Mouse (Mus musculus) forebrain, embryonic 10.5 days (tissue): Measurements from ENCODE around the gene H2-Q1. TPM values are rescaled to one million over a fixed set of nuclear protein-coding genes. Genes with fewer than 3 reads are reported as not detected.
"Not testable (repeated sequence)": the region's sequence is repeated elsewhere in the genome, so short reads cannot be mapped to it uniquely, and the experiment has no call there.

Source experiments
- DNase-seq: peaks from one replicate; pipeline ENCODE4 v3.0.0-alpha.2; 2017; ENCODE audit warnings: low spot score; ENCODE audit errors: extremely low spot score
- H3K27ac ChIP-seq: fragments of 300-500 bp; sonication (generic); 2 replicates; pipeline ENCODE4 v1.5.1; 2016; ENCODE audit warnings: mild to moderate bottlenecking
- H3K27me3 ChIP-seq: fragments of 300-500 bp; sonication (generic); 2 replicates; pipeline ENCODE4 v1.6.1; 2016; ENCODE audit warnings: mild to moderate bottlenecking; ENCODE audit not compliant: poor library complexity, severe bottlenecking
- H3K36me3 ChIP-seq: fragments of 300-500 bp; sonication (generic); replicated peaks from 2 replicates; pipeline ENCODE4 v1.6.1; 2016; ENCODE audit warnings: mild to moderate bottlenecking, moderate library complexity
- H3K4me1 ChIP-seq: fragments of 300-500 bp; sonication (generic); 2 replicates; pipeline ENCODE4 v1.6.1; 2016
- H3K4me3 ChIP-seq: fragments of 300-500 bp; sonication (generic); 2 replicates; pipeline ENCODE4 v1.5.1; 2016; ENCODE audit warnings: mild to moderate bottlenecking, moderate library complexity
- H3K9me3 ChIP-seq: fragments of 300-500 bp; sonication (generic); 2 replicates; pipeline ENCODE4 v1.6.1; 2016; ENCODE audit warnings: mild to moderate bottlenecking, moderate library complexity
- WGBS: fragments of 180-500 bp; shearing (Covaris S2); methylation state at CpG from one replicate; pipeline ENCODE4 v1.1.7; 2016; 5-methylcytosine and 5-hydroxymethylcytosine counted together
- polyA plus RNA-seq: library from polyadenylated mRNA; unstranded; fragments of >200 nt; fragmentation: Nextera tagmentation; extraction: Ambion mirVana; gene quantifications from 2 replicates; pipeline ENCODE4 v1.2.1, GENCODE M21; 2016

Gene H2-Q1
- polyA plus RNA-seq = not detected in 2 replicates

DNA sequence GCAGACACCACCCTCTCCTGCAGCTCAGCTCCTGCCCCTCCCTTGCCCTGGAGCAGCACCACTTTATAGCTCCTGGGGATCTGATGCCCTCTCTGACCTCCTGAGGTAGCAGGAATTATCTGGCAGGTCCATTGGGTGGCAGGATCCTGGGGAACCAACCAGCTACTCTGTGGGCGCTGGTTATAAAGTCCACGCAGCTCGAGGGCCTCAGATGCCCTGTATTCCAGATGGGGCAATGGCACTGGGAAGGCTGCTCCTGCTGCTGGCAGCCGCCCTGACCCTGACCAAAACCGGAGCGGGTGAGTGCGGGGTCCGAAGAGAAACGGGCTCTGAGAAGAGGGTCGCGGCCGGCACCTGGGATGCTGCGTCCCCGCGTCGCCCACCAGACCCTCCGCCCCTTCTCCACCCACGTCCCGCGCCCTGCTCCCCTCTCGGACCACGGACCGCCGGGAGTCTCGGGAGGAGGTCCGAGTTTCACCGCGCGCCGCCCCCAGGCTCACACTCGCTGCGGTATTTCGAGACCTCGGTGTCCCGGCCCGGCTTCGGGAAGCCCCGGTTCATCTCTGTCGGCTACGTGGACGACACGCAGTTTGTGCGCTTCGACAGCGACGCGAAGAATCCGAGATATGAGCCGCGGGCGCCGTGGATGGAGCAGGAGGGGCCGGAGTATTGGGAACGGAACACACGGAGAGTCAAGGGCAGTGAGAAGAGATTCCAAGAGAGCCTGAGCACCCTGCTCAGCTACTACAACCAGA is at the start of gene H2-Q1:
TSS of gene H2-Q1 (plus strand) at position 79 of the 755 bp plus-strand sequence.
- H3K27ac ChIP-seq = 0 out of 2 replicates have a peak within 1 kb of the TSS, but pooled peaks have one; percentile 31
- H3K36me3 ChIP-seq = no peaks in the 10 kb centered on the region
- H3K4me3 ChIP-seq = peak within 1 kb of the TSS; percentile 52
- DNase-seq = peak; percentile 23
- 2% methylated on average over 55 of the region's 55 CpGs for WGBS
- no peaks in the 10 kb centered on the region for H3K9me3 ChIP-seq
- H3K27me3 ChIP-seq = peaks cover 59% of the 10 kb centered on the region
- peaks cover 10% of the 10 kb centered on the region for H3K4me1 ChIP-seq

DNA sequence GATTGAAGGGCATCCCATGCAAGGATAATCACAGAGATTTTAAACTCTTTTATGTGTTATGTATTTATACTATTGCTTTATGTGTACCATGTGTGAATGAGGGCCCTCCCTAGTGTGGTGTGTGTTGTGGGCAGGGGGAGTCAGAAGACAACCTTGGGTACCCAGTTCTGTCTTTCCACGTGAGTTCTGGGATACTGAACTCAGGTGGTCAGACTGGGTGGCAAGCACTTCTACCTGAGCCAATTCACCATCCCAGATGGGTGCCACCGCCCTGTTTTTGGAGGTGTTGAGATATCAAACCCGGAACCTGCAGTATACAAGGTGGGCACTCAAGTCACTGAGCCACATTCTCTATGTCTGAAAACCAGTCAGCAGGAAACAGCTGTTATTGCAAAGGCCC is 48.0 kb upstream of the H2-Q1 start:
- Histone ChIP-seq H3K27me3 (peaks cover 21% of the 10 kb centered on the region), H3K36me3 (no peaks in the 10 kb centered on the region), H3K4me3 (no peak overlapping the region), H3K4me1 (no peaks in the 10 kb centered on the region), H3K27ac (no peak overlapping the region), H3K9me3 (no peaks in the 10 kb centered on the region)
- WGBS = 70% methylated on average over 3 of the region's 3 CpGs
- DNase-seq = no peak

GRCm38 (mm10) chr17:35274770-35275169 is 45.4 kb upstream of the H2-Q1 start:
- no peaks in the 10 kb centered on the region for H3K4me1 ChIP-seq
- peak; percentile 82 for DNase-seq
- no peaks in the 10 kb centered on the region for H3K9me3 ChIP-seq
- whole genome bisulfite sequencing = 8% methylated on average over 11 of the region's 11 CpGs
- no peaks in the 10 kb centered on the region for H3K36me3 ChIP-seq
- no peak overlapping the region for H3K4me3 ChIP-seq
- H3K27me3 ChIP-seq = peaks cover 21% of the 10 kb centered on the region
- H3K27ac ChIP-seq = no peak overlapping the region

- 28% methylated on average over 13 of the region's 13 CpGs for WGBS
- H3K27me3 ChIP-seq = peaks cover 21% of the 10 kb centered on the region
- H3K4me1 ChIP-seq = no peaks in the 10 kb centered on the region
- H3K36me3 ChIP-seq = no peaks in the 10 kb centered on the region
- H3K9me3 ChIP-seq = no peaks in the 10 kb centered on the region
- DNase-seq = no peak
- H3K4me3 ChIP-seq = no peak overlapping the region
- no peak overlapping the region for H3K27ac ChIP-seq
Observed at GRCm38 (mm10) chr17:35276304-35276864, 43.8 kb upstream of the H2-Q1 start.

- Histone ChIP-seq H3K9me3 (no peaks in the 10 kb centered on the region), H3K27ac (no peak overlapping the region), H3K27me3 (peaks cover 21% of the 10 kb centered on the region), H3K36me3 (no peaks in the 10 kb centered on the region), H3K4me3 (no peak overlapping the region), H3K4me1 (no peaks in the 10 kb centered on the region)
- DNase-seq = no peak
- WGBS = 90% methylated on average over 8 of the region's 8 CpGs
Observed at GRCm38 (mm10) chr17:35278049-35278448, 42.2 kb upstream of the H2-Q1 start.

GRCm38 (mm10) chr17:35278957-35279688 is 41.1 kb upstream of the H2-Q1 start:
- Histone ChIP-seq H3K27me3 (peaks cover 21% of the 10 kb centered on the region), H3K36me3 (no peaks in the 10 kb centered on the region), H3K4me1 (no peaks in the 10 kb centered on the region), H3K27ac (no peak overlapping the region), H3K4me3 (no peak overlapping the region), H3K9me3 (no peaks in the 10 kb centered on the region)
- no peak for DNase-seq
- WGBS = 87% methylated on average over 13 of the region's 13 CpGs

- no peak overlapping the region for H3K4me3 ChIP-seq
- H3K4me1 ChIP-seq = no peaks in the 10 kb centered on the region
- no peaks in the 10 kb centered on the region for H3K9me3 ChIP-seq
- H3K27me3 ChIP-seq = peaks cover 17% of the 10 kb centered on the region
- 73% methylated on average over 3 of the region's 3 CpGs for WGBS
- H3K36me3 ChIP-seq = no peaks in the 10 kb centered on the region
- no peak for DNase-seq
- H3K27ac ChIP-seq = no peak overlapping the region
Observed at GRCm38 (mm10) chr17:35280276-35280675, 39.9 kb upstream of the H2-Q1 start.

DNA sequence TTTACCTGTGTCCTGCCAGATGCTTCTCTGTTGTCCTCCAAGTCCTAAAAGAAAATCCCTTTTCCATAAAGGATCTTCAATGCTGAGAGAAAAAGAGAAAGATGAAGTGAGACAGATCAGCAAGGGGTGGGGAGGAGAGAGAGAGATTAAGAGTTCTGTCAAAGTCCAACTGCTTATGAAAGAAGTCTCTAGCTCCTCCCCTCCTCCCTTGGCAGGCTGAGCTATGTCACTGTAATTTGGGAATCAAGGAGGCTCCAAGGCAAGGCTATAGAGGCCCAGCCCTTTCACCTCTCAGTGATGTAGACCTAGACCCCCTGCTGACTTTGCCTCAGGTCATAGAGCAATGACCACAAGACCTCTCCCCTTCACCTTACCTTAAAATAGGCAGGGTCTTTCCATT is 34.8 kb upstream of the H2-Q1 start:
- no peaks in the 10 kb centered on the region for H3K4me1 ChIP-seq
- H3K27me3 ChIP-seq = no peaks in the 10 kb centered on the region
- no peaks in the 10 kb centered on the region for H3K9me3 ChIP-seq
- H3K27ac ChIP-seq = no peak overlapping the region
- no peak for DNase-seq
- no peak overlapping the region for H3K4me3 ChIP-seq
- no peaks in the 10 kb centered on the region for H3K36me3 ChIP-seq

GRCm38 (mm10) chr17:35295796-35296195 is 24.4 kb upstream of the H2-Q1 start:
- H3K4me1 ChIP-seq, H3K36me3 ChIP-seq, H3K4me3 ChIP-seq, H3K9me3 ChIP-seq, H3K27me3 ChIP-seq, H3K27ac ChIP-seq: not testable (repeated sequence)
- peak; percentile 47 for DNase-seq
- 4% methylated on average over 5 of the region's 5 CpGs for WGBS

DNA sequence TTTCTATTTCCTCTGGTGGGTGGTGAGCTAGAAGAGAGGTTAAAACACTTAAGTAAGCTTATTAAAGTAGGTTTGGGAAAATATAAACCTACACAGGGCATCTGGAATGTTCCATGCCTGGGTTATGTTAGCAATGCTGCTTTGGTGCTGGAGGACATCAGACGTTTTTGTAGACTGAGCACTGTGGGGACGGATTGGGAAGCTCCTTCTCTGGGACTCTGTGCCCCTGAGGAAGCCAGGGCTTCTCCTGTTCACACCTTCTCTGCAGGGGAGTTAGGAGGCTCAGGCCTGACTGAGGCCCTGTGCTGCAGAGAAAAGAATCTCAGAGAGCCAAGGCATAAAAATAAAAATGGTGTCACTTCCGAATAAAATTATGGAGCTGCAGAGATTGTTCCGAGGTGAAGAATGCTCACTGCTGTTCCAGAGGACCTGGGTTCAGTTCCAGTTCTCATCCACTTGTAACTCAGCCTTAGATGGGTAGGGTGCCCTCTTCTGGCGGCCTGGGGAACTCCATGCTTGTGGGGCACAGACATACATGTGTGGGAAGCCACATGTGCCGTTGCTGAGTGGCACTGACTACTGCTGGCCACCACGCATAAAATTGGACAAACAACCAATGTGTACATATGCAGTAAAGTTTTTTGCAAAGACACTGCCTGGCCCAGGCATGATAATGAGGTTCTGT is 19.8 kb upstream of the H2-Q1 start:
- not testable (repeated sequence) for H3K9me3 ChIP-seq, H3K27ac ChIP-seq, H3K27me3 ChIP-seq, H3K36me3 ChIP-seq, H3K4me1 ChIP-seq, H3K4me3 ChIP-seq, DNase-seq
- 85% methylated on average over 7 of the region's 7 CpGs for WGBS

DNA sequence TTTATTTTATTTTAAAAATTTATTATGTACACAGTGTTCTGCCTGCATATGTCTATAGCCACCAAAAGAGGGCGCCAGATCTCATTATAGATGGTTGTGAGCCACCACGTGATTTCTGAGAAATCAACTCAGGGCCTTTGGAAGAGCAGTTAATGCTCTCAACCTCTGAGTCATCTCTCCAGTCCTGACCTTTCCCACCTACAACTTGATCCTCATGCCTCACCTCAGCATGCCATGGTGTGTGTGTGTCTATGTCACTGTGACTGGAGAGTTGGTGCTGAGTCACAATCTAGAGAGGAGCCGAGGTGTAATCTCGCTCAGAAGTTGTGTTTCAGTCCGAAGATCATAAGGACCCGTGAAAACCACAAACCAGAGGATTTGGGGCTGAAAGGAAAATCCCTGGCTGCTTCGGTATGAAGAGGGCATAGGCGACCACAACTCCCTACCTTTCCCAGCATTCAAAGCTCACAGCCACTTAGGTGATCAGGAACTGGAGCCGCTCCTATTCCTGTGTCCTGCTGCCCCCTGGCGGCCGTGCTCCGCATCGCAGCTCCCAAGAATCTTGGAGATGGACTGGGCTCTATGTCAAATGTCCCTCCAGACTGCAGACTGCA is 18.5 kb upstream of the H2-Q1 start:
- Histone ChIP-seq H3K4me3 (no peak overlapping the region), H3K4me1 (no peaks in the 10 kb centered on the region), H3K9me3 (no peaks in the 10 kb centered on the region; the same call in 1 of the 2 replicates), H3K36me3 (no peaks in the 10 kb centered on the region), H3K27ac (no peak overlapping the region), H3K27me3 (no peaks in the 10 kb centered on the region; the same call in 1 of the 2 replicates)
- peak; percentile 82 for DNase-seq
- WGBS = 24% methylated on average over 13 of the region's 13 CpGs

DNA sequence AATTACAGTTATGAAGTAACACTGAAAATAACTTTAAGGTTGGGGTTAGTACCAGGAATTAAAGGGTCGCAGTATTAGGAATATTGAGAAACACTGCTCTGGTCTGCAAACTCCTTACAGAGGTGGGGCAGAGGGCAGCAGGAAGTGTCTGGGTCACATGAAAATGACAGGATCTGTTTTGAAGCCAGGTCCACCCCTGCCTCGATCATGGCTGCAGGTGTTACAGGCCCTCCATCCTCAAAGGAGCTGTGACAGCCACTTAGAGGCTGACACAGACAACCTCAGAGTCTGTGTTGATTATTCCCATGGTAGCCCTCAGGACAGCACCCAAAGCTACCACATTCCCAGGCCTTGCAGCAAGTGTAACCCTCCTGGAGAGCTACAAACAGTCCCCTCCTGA is 16.9 kb upstream of the H2-Q1 start:
- no peaks in the 10 kb centered on the region; the same call in 1 of the 2 replicates for H3K9me3 ChIP-seq
- H3K27ac ChIP-seq = no peak overlapping the region
- H3K4me1 ChIP-seq = no peaks in the 10 kb centered on the region
- H3K4me3 ChIP-seq = no peak overlapping the region
- H3K36me3 ChIP-seq = no peaks in the 10 kb centered on the region
- no peak for DNase-seq
- H3K27me3 ChIP-seq = no peaks in the 10 kb centered on the region; the same call in 1 of the 2 replicates
- 84% methylated on average over 2 of the region's 2 CpGs for WGBS
